Mouse (Mus musculus) lung, postnatal 0 days (tissue): Measurements from ENCODE around the gene Zc3h8.

Experiments
- CTCF ChIP-seq: IDR thresholded peaks from 2 replicates; pipeline ENCODE4 v1.5.1; 2016; ENCODE audit warnings: antibody characterized with exemption, mild to moderate bottlenecking
- EP300 ChIP-seq: IDR thresholded peaks from 2 replicates; pipeline ENCODE4 v1.6.1; 2016; ENCODE audit warnings: antibody characterized with exemption, mild to moderate bottlenecking, control low read depth

GRCm38 (mm10) chr2:128930704-128931103 lies 13.2 kb downstream of the Zc3h8 start:
- TF ChIP-seq CTCF (no peak), EP300 (no peak)
